Mouse (Mus musculus) embryonic facial prominence, embryonic 13.5 days (tissue): ENCODE results near the gene Plekhg2. TPM values are rescaled to one million over a fixed set of nuclear protein-coding genes. Genes with fewer than 3 reads are reported as not detected.

Source experiments
- ATAC-seq: fragments of 200-750 bp; cut with Nextera tagmentation; 2 replicates; pipeline ENCODE4 v1.8.0; 2017; ENCODE audit warnings: low read depth; ENCODE audit not compliant: insufficient number of reproducible peaks, insufficient read depth, low FRiP score, low TSS enrichment
- H3K27ac ChIP-seq: fragments of 300-500 bp; sonication (generic); 2 replicates; pipeline ENCODE4 v1.5.1; 2015; ENCODE audit warnings: moderate library complexity, mild to moderate bottlenecking, inconsistent platforms
- H3K27me3 ChIP-seq: fragments of 300-500 bp; sonication (generic); 2 replicates; pipeline ENCODE4 v1.6.1; 2015; ENCODE audit warnings: mild to moderate bottlenecking, inconsistent platforms
- H3K36me3 ChIP-seq: fragments of 300-500 bp; sonication (generic); 2 replicates; pipeline ENCODE4 v1.6.1; 2015; ENCODE audit warnings: mild to moderate bottlenecking, inconsistent platforms
- H3K4me1 ChIP-seq: fragments of 300-500 bp; sonication (generic); 2 replicates; pipeline ENCODE4 v1.6.1; 2015; ENCODE audit warnings: inconsistent platforms
- H3K4me2 ChIP-seq: fragments of 300-500 bp; sonication (generic); 2 replicates; pipeline ENCODE4 v1.6.1; 2015; ENCODE audit warnings: moderate library complexity, mild to moderate bottlenecking, inconsistent platforms
- H3K4me3 ChIP-seq: fragments of 300-500 bp; sonication (generic); 2 replicates; pipeline ENCODE4 v1.5.1; 2015; ENCODE audit warnings: mild to moderate bottlenecking, inconsistent platforms
- H3K9ac ChIP-seq: fragments of 300-500 bp; sonication (generic); 2 replicates; pipeline ENCODE4 v1.6.1; 2015; ENCODE audit warnings: mild to moderate bottlenecking, inconsistent platforms
- H3K9me3 ChIP-seq: fragments of 300-500 bp; sonication (generic); 2 replicates; pipeline ENCODE4 v1.6.1; 2016; ENCODE audit warnings: inconsistent platforms
- WGBS: fragments of 180-500 bp; shearing (Covaris S2); methylation state at CpG from one replicate; pipeline ENCODE4 v1.1.7; 2015; ENCODE audit warnings: mixed read lengths; 5-methylcytosine and 5-hydroxymethylcytosine counted together
- polyA plus RNA-seq: library from polyadenylated mRNA; unstranded; fragments of >200 nt; fragmentation: Nextera tagmentation; extraction: Ambion mirVana; gene quantifications from 2 replicates; pipeline ENCODE4 v1.2.1, GENCODE M21; 2015

The Plekhg2 gene
- polyA plus RNA-seq, 1 experiment from 2014 or later = 109 TPM

DNA sequence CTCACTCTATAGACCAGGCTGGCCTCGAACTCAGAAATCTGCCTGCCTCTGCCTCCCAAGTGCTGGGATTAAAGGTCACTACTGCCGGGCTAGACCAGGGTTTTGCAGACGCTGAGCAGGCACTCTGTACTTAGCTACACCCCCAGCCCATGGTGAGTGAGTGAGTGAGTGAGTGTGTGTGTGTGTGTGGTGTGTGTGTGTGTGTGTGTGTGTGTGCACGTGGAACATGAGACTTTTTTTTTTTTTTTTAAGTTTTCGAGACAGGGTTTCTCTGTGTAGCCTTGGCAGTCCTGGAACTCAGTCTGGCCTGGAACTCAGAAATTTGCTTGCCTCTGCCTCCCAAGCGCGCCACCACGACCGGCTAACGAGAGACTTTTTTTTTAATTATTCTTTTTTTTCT, 2.2 kb upstream of the Plekhg2 start:
- Histone ChIP-seq H3K9me3 (no peaks in the 10 kb centered on the region), H3K27me3 (no peaks in the 10 kb centered on the region), H3K27ac (peak overlapping the region; percentile 98), H3K4me1 (peaks cover 57% of the 10 kb centered on the region), H3K9ac (peak overlapping the region; percentile 80; the same call in 1 of the 2 replicates), H3K36me3 (peaks cover 20% of the 10 kb centered on the region), H3K4me3 (no peak overlapping the region), H3K4me2 (peak overlapping the region; percentile 95)
- 83% methylated on average over 10 of the region's 10 CpGs for WGBS
- ATAC-seq = no peak

DNA sequence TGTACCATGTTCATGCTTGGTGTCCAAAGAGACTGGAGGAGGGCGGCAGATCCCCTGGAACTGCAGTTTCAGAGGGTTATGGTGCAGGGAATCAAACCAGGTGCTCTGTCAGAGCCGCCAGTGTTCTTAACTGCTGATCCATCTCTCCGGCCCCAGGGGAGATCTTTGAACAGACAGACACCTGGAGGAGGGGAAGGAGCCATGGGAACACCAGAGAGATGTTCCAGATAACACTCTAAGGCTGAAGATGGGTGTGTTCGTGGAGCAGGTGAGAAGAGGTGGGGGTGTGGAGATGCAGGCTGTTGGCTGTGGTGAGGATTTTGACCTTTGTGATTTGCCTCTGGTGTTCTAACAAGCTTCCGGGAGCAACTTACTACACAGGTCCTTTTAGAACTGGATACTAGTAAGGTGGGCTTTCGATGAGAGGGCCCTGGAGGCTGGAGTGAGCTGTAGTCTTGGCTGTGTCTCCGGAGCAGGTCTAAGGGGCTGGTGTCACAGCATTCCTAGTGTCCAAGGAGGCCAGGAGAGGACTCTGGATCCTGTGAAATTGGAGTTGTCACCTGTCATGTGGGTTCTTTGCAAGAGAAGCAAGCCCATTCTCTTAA, 1.6 kb upstream of the Plekhg2 start:
- peaks cover 59% of the 10 kb centered on the region for H3K4me1 ChIP-seq
- peak overlapping the region; percentile 54 for H3K9ac ChIP-seq
- H3K4me3 ChIP-seq = no peak overlapping the region
- H3K4me2 ChIP-seq = 0 out of 2 replicates have a peak overlapping the region, but pooled peaks have one; percentile 9
- H3K27ac ChIP-seq = peak overlapping the region; percentile 97
- H3K9me3 ChIP-seq = no peaks in the 10 kb centered on the region
- WGBS = 74% methylated on average over 7 of the region's 7 CpGs
- peaks cover 26% of the 10 kb centered on the region for H3K36me3 ChIP-seq
- ATAC-seq = no peak
- no peaks in the 10 kb centered on the region for H3K27me3 ChIP-seq

DNA sequence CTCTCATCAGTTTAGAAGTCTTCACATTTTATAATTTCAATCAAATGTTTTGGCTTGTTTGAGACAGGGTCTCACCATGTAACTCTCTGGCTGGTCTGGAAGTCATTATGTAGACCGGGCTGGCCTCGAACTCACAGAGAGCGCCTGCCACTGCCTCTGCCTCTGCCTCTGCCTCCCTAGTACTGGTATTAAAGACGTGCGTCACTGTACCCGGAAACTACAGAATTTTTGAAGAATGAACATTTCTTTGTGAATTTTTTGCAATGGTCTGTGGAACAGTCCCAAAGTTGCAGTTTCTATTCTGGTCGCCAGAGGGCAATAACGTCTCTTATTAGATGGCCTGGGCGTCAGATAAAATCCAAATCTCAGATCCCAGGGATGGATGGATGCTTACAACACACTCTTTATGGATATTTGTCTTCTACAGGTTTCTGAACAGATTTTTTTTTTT, 757 bp upstream of the Plekhg2 start:
- Histone ChIP-seq H3K27me3 (no peaks in the 10 kb centered on the region), H3K4me2 (peak overlapping the region; percentile 96), H3K9ac (peak overlapping the region; percentile 68), H3K4me3 (peak overlapping the region; percentile 78), H3K27ac (peak overlapping the region; percentile 97), H3K4me1 (peaks cover 52% of the 10 kb centered on the region), H3K9me3 (no peaks in the 10 kb centered on the region), H3K36me3 (peaks cover 34% of the 10 kb centered on the region)
- ATAC-seq = no peak
- WGBS = under 1% methylated on average over 9 of the region's 9 CpGs

GRCm38 (mm10) chr7:28371514-28371989, 847 bp downstream of the Plekhg2 start:
- WGBS = under 1% methylated on average over 42 of the region's 43 CpGs

GRCm38 (mm10) chr7:28370977-28371513, 1.4 kb downstream of the Plekhg2 start:
- H3K4me2 ChIP-seq = peak overlapping the region; percentile 96
- H3K36me3 ChIP-seq = peaks cover 44% of the 10 kb centered on the region
- peak overlapping the region; percentile 90 for H3K9ac ChIP-seq
- no peak for ATAC-seq
- H3K27ac ChIP-seq = peak overlapping the region; percentile 97
- H3K9me3 ChIP-seq = no peaks in the 10 kb centered on the region
- H3K4me3 ChIP-seq = peak overlapping the region; percentile 78
- H3K27me3 ChIP-seq = no peaks in the 10 kb centered on the region
- peaks cover 34% of the 10 kb centered on the region for H3K4me1 ChIP-seq
- WGBS = 6% methylated on average over 11 of the region's 11 CpGs

More at GRCm38 (mm10) chr7:28371514-28371989, 847 bp downstream of the Plekhg2 start:
- Histone ChIP-seq H3K4me1 (peaks cover 39% of the 10 kb centered on the region), H3K27ac (peak overlapping the region; percentile 97), H3K27me3 (no peaks in the 10 kb centered on the region), H3K4me3 (peak overlapping the region; percentile 78), H3K36me3 (peaks cover 39% of the 10 kb centered on the region), H3K9ac (peak overlapping the region; percentile 90), H3K9me3 (no peaks in the 10 kb centered on the region), H3K4me2 (peak overlapping the region; percentile 96)
- no peak for ATAC-seq

DNA sequence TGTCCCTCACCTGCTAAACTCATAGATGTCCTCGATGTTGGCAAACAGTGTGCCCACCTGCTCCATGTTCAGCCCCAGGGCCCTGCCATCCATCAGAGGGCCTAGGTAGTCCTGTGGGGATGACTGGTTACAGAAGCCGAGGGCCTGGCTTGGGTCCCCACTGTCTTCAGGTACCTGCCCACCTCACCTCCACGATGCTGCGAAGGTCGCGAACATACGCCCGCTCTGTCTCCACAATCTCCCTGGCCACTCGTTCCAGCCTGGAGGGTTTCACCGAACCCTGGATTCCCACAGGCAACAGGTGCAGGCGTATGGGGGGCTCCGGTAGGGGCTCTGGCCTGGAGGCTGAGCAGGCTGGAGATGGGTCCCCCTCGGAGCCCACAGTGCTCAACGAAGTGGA, 2.3 kb downstream of the Plekhg2 start:
- peaks cover 30% of the 10 kb centered on the region for H3K4me1 ChIP-seq
- 90% methylated on average over 14 of the region's 14 CpGs for WGBS
- no peak for ATAC-seq
- peak overlapping the region; percentile 96 for H3K4me2 ChIP-seq
- peak overlapping the region; percentile 90 for H3K9ac ChIP-seq
- peak overlapping the region; percentile 78 for H3K4me3 ChIP-seq
- H3K27me3 ChIP-seq = no peaks in the 10 kb centered on the region
- peaks cover 54% of the 10 kb centered on the region for H3K36me3 ChIP-seq
- no peak overlapping the region for H3K27ac ChIP-seq
- no peaks in the 10 kb centered on the region for H3K9me3 ChIP-seq

DNA sequence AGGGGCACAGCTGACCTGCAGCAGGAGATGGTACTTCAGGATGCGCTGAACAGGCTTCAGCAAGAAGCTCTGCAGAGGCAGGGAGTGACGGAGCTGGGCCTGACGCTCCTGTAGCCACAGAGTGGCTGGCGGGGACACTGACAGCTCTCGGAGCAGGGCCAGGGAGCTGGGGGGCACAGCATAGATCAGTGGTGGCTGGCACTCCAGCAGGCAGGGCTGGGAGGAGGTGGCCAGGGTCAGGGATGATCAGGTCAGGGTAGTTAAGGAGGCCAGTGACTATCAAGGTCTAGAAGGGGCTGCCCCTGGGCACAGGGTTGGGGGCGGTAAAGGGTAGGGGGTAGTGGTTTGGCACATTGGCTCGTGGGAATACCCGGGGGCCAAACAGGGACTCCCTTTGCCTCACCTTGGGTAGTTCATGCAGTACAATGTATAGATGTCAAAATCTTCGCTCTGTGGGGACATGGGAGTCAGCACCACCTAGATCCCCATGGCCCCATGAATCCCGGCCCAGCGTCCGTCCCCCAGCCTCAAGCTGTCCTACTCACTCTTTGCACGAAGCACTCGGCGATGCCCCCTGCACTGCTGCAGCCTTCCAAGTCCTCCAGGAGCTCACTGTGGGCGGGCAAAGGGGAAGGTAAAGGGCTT, 4.0 kb downstream of the Plekhg2 start:
- H3K27ac ChIP-seq = no peak overlapping the region
- H3K4me1 ChIP-seq = peaks cover 20% of the 10 kb centered on the region
- no peaks in the 10 kb centered on the region for H3K9me3 ChIP-seq
- ATAC-seq = no peak
- H3K4me3 ChIP-seq = peak overlapping the region; percentile 3; the same call in 1 of the 2 replicates
- no peaks in the 10 kb centered on the region for H3K27me3 ChIP-seq
- H3K4me2 ChIP-seq = 0 out of 2 replicates have a peak overlapping the region, but pooled peaks have one; percentile 96
- H3K36me3 ChIP-seq = peaks cover 70% of the 10 kb centered on the region
- 92% methylated on average over 16 of the region's 16 CpGs for WGBS
- no peak overlapping the region for H3K9ac ChIP-seq

GRCm38 (mm10) chr7:28367663-28368275, 4.6 kb downstream of the Plekhg2 start:
- H3K4me2 ChIP-seq = no peak overlapping the region
- 0 out of 2 replicates have a peak overlapping the region, but pooled peaks have one; percentile 21 for H3K9ac ChIP-seq
- no peak for ATAC-seq
- H3K4me3 ChIP-seq = no peak overlapping the region
- WGBS = 93% methylated on average over 16 of the region's 16 CpGs
- H3K27ac ChIP-seq = no peak overlapping the region
- H3K9me3 ChIP-seq = no peaks in the 10 kb centered on the region
- no peaks in the 10 kb centered on the region for H3K27me3 ChIP-seq
- peaks cover 20% of the 10 kb centered on the region for H3K4me1 ChIP-seq
- peaks cover 76% of the 10 kb centered on the region for H3K36me3 ChIP-seq

DNA sequence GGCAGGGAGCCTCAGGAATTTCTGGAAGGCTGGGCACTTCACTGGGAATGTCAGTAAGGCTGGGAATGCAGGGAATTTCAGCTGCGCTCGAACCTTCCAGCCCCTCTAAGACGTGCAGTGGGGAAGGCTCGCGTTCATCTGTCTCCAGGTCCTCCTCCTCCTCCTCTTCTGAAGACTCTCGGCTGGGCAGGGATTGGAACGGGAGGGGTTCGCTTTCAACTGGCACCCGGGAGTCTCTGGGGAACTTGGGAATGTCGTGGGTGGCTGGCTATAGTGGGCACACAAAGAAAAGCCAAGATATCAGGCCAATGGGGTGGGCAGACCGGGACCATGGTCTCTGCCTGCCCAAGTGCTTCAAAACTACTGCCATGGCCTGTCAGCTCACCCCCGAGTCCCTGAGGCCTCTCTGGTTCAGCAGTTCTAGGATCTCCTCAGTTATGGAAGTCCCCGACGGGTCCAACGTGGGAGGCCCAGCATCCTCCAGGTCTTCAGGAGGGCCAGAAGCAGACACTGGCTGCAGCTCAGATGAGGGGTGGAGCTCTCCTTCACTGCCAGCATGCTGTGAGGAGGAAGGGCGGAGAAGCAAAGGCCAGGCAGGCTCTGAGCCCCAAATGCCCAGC, 9.8 kb downstream of the Plekhg2 start:
- Histone ChIP-seq H3K4me2 (no peak overlapping the region), H3K27me3 (no peaks in the 10 kb centered on the region), H3K9ac (no peak overlapping the region), H3K9me3 (no peaks in the 10 kb centered on the region), H3K36me3 (peaks cover 91% of the 10 kb centered on the region), H3K4me1 (peaks cover 24% of the 10 kb centered on the region), H3K4me3 (no peak overlapping the region), H3K27ac (no peak overlapping the region; the same call in 1 of the 2 replicates)
- ATAC-seq = no peak
- 88% methylated on average over 16 of the region's 16 CpGs for WGBS

GRCm38 (mm10) chr7:28361647-28362341, 10.6 kb downstream of the Plekhg2 start:
- WGBS = 93% methylated on average over 20 of the region's 20 CpGs
- Histone ChIP-seq H3K4me3 (no peak overlapping the region), H3K4me1 (peaks cover 32% of the 10 kb centered on the region), H3K27ac (peak overlapping the region; percentile 11; the same call in 1 of the 2 replicates), H3K27me3 (no peaks in the 10 kb centered on the region), H3K36me3 (peaks cover 83% of the 10 kb centered on the region), H3K4me2 (no peak overlapping the region), H3K9ac (no peak overlapping the region), H3K9me3 (no peaks in the 10 kb centered on the region)
- no peak for ATAC-seq
